Mouse (Mus musculus) adrenal gland, postnatal 36 days (tissue): ENCODE results near the gene Cdk5. TPM values are rescaled to one million over a fixed set of nuclear protein-coding genes. Genes with fewer than 3 reads are reported as not detected.

Experiments
- DNase-seq, 2 experiments: peaks; one replicate each; pipeline ENCODE4 v3.0.0; 2021; ENCODE audit warnings: mixed read lengths in 1 of 2
- long read RNA-seq, 2 experiments: library from polyadenylated mRNA; stranded (forward); transcript quantifications; one replicate each; pipeline ENCODE4 v2.0.0; 2021; ENCODE audit warnings: borderline sequencing depth in 2 of 2
- total RNA-seq, 2 experiments: library from RNA; stranded (reverse); gene quantifications; 2 replicates each; pipeline ENCODE4 v1.2.3; 2021

Gene Cdk5
- total RNA-seq, result 10 to 100 TPM; 36.5 to 44.0 TPM
- long read RNA-seq, experiment 1, transcript Cdk5-201 (12 exons, 2,059 nt), result major isoform, 19 of 29 reads
- long read RNA-seq, experiment 1, partial matches to known transcripts, result 5 of 29 reads
- long read RNA-seq, experiment 1, other reads (novel, unspliced or antisense), result 5 of 29 reads
- long read RNA-seq, experiment 2, transcript Cdk5-201 (12 exons, 2,059 nt), result major isoform, 14 of 16 reads
- long read RNA-seq, experiment 2, partial matches to known transcripts, result 1 of 16 reads
- long read RNA-seq, experiment 2, other reads (novel, unspliced or antisense), result 1 of 16 reads

DNA sequence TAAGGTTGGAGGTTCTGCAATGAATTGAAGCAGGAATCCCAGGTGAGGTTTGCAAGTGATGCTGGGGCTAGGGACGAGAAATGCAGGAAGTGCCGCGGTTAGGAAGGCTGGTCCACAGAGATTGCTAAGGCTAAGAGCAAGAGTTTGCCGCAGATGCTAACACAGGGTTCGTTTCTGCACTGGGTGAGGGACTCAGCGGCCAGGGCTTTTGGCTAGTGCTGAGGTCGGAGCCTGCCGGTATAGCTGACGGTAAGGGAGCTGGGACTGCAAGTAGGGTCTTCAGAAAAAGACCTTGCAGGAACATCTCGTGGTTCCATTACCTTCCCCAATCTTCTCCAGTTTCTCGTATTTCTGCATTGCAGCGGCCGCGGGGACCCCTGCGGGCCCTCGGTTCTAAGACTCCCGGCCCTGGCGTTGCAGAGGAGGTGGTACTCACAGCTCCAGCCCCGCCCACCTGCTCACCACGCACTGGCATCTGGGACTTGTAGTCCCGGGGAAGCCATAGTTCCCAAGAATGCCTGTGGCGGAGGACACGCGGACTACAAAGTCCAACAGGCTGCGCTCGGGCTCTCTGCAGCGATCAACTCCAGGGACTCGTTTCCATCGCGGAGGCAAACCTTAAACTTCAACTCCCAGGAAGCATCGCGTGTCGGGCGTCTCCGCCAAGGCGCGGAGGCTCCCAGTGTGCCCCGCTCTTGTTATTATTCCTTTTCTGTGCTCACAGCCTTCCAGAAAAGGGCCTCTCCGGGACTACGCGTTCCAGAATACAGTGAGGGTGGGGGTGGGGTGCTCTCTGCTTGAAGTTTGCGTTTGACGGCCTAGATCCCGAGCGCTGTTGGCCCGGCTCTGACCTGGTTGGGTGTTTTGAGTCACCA lies at the start of gene Cdk5, which contains the start of gene Slc4a2:
TSS of gene Cdk5 (minus strand) at position 402 of the 875 bp plus-strand sequence.
TSS of gene Slc4a2 (plus strand) at position 709 of the 875 bp plus-strand sequence.
- peak; percentile 98 for DNase-seq

GRCm38 (mm10) chr5:24470600-24470999 lies 47.3 kb upstream of the Cdk5 start:
- peak; percentile 81 to 89 for DNase-seq

DNA sequence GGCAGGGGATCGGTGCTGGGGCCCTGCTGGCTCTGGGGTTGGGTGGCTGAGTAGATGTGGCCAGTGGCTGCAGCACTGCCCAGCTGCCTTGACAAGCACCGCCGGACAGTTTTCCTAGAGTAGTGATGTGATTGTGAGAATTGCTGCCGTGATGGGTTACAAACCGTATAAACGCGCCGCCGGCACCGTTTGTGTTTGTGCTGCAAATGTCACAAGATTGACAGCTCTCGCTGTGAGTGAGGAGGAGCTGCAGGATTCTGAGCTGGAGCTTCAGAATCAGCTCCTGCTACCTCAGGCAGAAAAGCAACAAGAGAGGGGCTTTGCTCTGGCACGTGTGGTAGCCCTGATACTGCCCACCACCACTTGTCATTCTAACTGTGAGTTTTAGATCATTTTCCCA lies 43.4 kb upstream of the Cdk5 start:
- DNase-seq, result no peak

- DNase-seq, result no peak
Observed at GRCm38 (mm10) chr5:24455613-24456012, 32.3 kb upstream of the Cdk5 start.

- peak; percentile 59 to 62 for DNase-seq
Observed at GRCm38 (mm10) chr5:24455076-24455475, 31.7 kb upstream of the Cdk5 start.

GRCm38 (mm10) chr5:24453985-24454303 lies 30.6 kb upstream of the Cdk5 start:
- no peak for DNase-seq

DNA sequence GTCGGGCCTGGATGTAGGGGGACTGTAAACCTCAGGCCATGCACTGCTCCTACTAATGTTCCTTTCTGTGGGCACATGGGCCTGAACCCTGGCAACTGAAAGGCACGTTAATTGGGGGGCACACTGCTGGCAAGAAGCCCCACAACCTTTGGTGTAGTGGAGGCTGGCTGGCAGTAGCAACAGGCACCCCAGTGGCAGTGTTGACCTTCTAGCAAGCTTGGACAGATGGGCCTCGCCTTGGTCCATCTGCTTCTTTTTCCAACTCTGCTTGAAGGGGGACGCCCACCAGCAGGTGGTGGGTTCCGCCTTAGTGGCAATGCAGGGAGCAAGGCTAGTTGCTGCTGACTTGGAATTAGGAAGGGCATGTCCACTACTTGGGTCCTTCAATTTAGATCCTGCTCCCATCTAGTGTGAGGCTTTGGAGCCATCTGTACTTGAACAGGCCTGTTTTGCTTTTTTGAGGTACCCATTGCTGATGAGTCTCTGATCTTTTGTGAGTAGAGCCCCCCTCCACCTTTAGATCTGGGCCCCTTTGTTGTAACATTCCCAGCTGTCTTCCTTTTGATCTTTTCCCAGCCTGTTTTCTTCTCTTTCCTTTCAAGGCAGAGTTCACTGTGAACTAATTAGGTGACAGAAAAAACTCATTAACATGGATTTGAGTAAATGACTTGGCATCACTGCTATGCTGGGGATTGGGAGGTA lies 30.1 kb upstream of the Cdk5 start:
- DNase-seq, result no peak

- peak; percentile 41 to 64 for DNase-seq
Observed at GRCm38 (mm10) chr5:24452691-24453233, 29.4 kb upstream of the Cdk5 start.

- DNase-seq, result peak; percentile 54 to 66
Observed at GRCm38 (mm10) chr5:24452030-24452690, 28.8 kb upstream of the Cdk5 start, which contains the start of gene Agap3. Agap3 (plus strand) TSS chr5:24452177.

GRCm38 (mm10) chr5:24451264-24452029 lies 28.1 kb upstream of the Cdk5 start:
- peak; percentile 93 to 97 for DNase-seq

- DNase-seq, result peak; percentile 89 to 90
Observed at GRCm38 (mm10) chr5:24447624-24448298, 24.4 kb upstream of the Cdk5 start, which contains the start of gene Tmub1. Tmub1 (minus strand) TSS chr5:24447854.

- DNase-seq, result no peak
Observed at GRCm38 (mm10) chr5:24446630-24447029, 23.3 kb upstream of the Cdk5 start.

- DNase-seq, result peak in 1 of 2 experiments; percentile 11
Observed at GRCm38 (mm10) chr5:24445428-24446080, 22.2 kb upstream of the Cdk5 start.

- peak; percentile 96 to 98 for DNase-seq
Observed at GRCm38 (mm10) chr5:24444746-24445427, 21.6 kb upstream of the Cdk5 start, which contains the start of gene Fastk. Fastk (minus strand) TSS chr5:24445287.

- DNase-seq, result no peak
Observed at GRCm38 (mm10) chr5:24443927-24444326, 20.6 kb upstream of the Cdk5 start.

- no peak for DNase-seq
Observed at GRCm38 (mm10) chr5:24443204-24443603, 19.9 kb upstream of the Cdk5 start.

DNA sequence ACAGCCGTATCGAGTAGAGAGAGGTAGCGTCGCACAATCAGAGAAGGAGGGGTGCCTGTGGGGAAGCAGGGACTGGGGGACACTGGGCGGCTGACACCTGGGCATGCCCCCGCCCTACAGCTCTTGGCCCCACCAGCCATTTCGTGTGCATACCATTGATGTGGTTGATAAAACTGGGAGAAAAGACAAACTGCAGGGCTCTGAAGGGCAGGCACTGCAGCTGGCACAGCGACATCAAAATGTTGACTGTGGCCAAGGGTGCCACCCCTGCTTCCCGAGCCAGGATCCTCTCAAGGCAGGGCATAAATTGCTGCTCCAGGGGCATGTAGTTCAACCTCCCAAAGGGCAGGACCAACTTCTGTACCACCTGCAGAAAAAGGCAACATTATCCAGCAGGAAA lies 18.7 kb upstream of the Cdk5 start:
- DNase-seq, result no peak

DNA sequence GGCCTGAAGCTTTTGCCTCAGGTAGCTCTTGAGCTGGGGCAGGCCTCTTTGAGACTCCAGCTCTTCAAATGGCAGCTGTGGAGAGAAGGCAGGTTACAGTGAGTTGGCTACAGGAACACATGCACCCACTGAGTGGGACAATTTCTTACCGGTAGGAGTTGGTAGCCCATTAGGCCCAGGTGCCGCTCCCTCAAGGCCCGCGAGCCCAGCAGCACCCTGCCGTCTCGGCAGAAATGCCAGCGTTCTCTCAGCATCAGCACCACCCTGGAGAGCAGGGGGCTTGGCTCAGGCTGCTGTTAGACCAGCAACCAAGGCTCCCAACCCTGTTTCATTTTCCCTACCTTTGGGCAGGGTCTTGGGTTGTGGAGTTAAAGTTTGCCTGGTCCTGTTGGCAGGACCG lies 17.9 kb upstream of the Cdk5 start:
- no peak for DNase-seq

DNA sequence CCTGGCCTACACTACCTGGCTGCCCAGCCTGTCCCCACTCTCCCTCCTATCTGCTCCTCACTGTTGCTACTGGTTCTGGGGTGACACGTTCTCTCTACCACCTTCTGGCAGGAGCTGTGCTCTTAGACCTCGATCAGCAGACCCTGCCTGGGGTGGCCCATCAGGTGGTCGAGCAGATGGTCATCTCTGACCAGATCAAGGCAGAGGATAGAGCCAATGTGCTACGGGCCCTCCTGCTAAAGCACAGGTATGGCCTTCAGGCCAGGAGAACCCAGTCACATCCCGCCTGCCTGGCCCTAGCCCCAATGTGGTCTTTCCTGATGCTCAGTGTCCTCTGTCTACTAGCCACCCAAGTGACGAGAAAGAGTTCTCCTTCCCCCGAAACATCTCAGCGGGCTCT lies 10.7 kb upstream of the Cdk5 start:
- no peak for DNase-seq
